Mouse (Mus musculus) frontal cortex, adult 2 months (tissue): ENCODE results near the gene Gjc1. TPM values are rescaled to one million over a fixed set of nuclear protein-coding genes. Genes with fewer than 3 reads are reported as not detected.
A peak's percentile ranks its signal among the peaks of the same experiment; 100 is the strongest.

Experiments used
- DNase-seq, 2 experiments: peaks; one replicate each; pipeline ENCODE4 v3.0.0; 2022; ENCODE audit warnings: low spot score in 1 of 2; ENCODE audit errors: extremely low spot score in 1 of 2
- polyA plus RNA-seq: library from polyadenylated mRNA; depleted of rRNA; stranded (reverse); fragments of >200 nt; gene quantifications from 2 replicates; pipeline ENCODE4 v1.2.3, GENCODE M21; 2012; rRNA removed

Gjc1 gene
- 6.9 and 8.1 TPM in 2 replicates for polyA plus RNA-seq

- DNase-seq = peak in 1 of 2 experiments; percentile 34
Measured at GRCm38 (mm10) chr11:102819021-102819782, at the start of gene Gjc1. Gjc1 (minus strand) TSS chr11:102819700.

DNA sequence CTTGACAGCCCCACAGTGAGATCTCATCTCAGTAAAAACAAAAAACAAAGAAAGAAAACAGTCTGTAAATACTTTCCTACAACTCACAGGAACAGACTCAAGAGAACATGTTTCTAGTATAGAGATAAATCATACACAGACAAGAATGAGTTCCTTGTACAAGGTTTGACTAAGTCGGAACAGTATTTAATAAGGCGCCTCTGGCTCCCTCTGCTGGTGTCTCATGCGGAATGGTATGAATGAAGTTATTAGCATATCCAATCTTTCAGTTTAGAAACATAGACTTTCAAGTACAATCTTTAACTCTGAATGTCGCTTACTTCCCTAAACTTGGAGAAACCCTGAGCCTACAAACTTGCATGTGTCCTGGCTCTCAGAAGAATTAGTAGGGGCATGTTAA, 44.8 kb upstream of the Gjc1 start:
- DNase-seq = peak in 1 of 2 experiments; percentile 87

GRCm38 (mm10) chr11:102859933-102860332, 40.4 kb upstream of the Gjc1 start:
- peak; percentile 51 to 64 for DNase-seq

DNA sequence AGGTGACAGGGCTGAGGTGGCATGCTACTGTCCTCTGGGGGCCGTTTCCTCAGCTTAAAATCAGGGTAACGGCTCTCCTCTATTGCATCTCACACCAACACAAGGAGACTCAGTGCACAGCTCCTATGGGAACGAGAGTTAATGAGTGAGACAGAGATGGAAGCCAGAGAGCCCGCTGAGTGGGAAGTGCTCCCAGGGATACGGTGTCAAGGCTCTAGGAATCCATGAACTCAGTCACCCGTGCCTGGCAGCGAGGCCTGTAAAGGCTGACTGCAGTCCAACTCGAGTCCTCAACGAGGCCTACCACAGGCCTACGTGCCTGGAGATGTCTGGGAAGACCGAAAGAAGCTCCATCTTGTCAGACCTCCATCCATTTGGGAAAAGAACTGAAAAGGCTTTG, 39.5 kb upstream of the Gjc1 start:
- no peak for DNase-seq

DNA sequence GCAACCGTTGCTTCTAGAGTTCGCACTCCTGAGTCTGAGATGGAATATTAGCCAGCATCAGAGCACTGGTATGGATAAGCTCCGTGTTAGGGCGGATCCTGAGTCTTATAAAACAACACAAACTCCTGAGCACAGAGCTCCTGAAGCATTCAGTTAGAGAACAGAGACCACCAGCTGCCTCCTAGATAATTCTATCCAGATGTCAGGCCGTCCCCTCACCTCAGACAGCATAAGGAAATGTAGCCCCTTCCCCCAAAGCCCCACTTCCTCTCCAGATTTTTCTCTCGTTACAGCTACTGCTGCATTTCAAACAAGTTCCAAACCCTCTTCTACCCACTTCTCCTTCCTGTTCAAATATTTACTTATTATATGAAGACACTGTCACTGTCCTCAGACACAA, 36.4 kb upstream of the Gjc1 start:
- no peak for DNase-seq

DNA sequence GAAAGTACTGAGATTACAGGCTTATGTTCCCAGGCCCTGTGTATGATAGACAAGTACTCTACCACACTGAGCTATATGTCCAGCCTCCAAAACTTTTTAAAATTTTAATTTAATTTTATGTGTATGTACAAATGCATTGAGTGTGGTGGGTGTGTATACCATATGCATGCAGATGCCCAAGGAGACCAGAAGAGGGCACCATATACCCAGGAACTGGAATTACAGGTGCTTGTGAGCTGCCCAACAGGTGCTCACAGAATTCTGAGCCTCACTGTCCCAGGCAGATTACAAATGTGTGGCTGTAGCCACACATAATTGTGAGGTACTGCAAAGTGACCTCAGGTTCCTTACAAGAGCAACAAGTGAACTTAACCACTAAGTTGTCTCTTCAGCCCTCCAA, 34.3 kb upstream of the Gjc1 start:
- no peak for DNase-seq

DNA sequence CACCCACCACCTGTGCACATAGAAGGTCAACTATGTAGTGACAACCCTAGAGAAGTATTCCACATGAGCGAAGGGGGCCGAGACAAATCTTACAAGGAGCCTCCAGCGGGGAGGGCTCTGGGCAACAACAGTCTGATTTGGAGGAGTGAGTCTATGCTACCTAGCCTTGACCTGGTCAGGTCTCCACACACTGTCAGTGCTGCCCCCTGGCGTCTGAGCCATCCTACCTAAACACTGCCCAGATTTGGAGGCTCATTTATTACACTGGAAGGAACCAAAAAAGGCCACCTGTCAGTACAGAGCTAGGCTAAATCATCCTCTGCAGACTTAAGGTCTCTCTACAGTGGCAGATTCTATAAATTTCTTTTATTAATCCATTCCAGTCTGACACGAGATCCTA, 32.4 kb upstream of the Gjc1 start:
- DNase-seq = peak in 1 of 2 experiments; percentile 55

- DNase-seq = no peak
Measured at GRCm38 (mm10) chr11:102845926-102846325, 26.4 kb upstream of the Gjc1 start.

GRCm38 (mm10) chr11:102838616-102839150, 19.2 kb upstream of the Gjc1 start:
- no peak for DNase-seq

GRCm38 (mm10) chr11:102838126-102838525, 18.6 kb upstream of the Gjc1 start:
- no peak for DNase-seq

- DNase-seq = no peak
Measured at GRCm38 (mm10) chr11:102837385-102837784, 17.9 kb upstream of the Gjc1 start.

DNA sequence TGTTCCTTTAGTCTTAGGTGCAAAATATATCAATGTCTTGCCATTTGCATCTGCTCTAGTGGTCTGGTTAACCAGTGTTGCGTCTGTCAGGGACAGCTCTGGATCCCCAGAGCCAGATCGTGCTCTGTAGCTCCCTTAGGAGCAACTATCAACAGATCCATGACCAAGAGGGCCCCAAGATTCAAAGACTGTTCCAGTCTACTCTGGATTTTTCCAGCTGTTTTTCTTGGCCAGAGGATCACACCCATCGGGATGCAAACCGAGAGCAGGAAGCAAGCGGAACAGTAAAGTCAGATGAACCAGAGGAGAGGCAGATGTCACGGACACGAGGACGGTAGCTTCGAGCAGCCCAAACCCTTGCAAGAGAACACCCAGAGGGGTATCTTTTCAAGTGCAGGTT, 16.6 kb upstream of the Gjc1 start:
- no peak for DNase-seq

GRCm38 (mm10) chr11:102835549-102835948, 16.0 kb upstream of the Gjc1 start, which contains the start of gene Higd1b:
Higd1b (plus strand) TSS chr11:102835849.
- DNase-seq = no peak

DNA sequence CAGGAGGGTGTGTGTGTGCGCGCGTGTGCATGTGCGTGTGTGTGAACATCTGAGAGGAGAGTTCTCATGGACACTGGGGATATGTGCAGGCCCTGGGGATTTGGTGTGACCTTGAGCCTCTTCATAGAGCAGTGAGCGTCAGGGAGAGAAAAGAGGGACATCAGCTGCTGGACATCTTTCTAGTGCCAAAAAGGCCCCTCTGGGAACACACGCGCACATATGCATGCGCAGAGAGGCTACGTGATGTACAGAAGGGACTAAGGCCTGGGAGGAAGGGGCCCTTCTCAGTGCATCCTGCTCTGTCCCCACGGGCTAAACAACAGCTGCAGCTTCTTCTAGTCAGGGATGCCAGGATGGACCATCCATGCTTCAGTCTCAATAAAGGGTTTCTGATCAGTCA, 14.7 kb upstream of the Gjc1 start:
- DNase-seq = no peak

GRCm38 (mm10) chr11:102832700-102833297, 13.3 kb upstream of the Gjc1 start:
- no peak for DNase-seq

- DNase-seq = no peak
Measured at GRCm38 (mm10) chr11:102830276-102830675, 10.8 kb upstream of the Gjc1 start.

DNA sequence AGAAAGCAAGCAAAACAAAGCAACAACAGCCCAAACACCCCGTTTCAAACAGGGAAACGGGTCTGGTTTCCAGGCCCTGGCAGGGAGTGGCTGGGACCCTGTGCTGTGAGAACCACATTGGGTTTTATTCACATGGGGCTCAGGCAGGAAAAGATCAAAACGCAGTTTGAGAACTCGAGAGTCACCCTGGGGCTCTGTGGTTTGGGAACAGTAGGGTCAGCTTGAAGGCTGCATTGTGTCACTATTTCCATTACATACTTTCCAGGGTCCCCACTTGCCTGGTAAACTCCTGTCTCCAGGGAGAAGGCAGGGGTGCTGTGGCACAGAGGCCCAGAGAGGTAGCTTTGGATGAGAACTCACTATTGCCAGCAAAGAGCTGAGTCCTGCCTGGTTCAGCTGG, 7.6 kb upstream of the Gjc1 start:
- no peak for DNase-seq

GRCm38 (mm10) chr11:102826476-102826875, 7.0 kb upstream of the Gjc1 start:
- DNase-seq = no peak

GRCm38 (mm10) chr11:102821231-102821630, 1.7 kb upstream of the Gjc1 start:
- no peak for DNase-seq

GRCm38 (mm10) chr11:102820432-102820831, 932 bp upstream of the Gjc1 start:
- DNase-seq = no peak

DNA sequence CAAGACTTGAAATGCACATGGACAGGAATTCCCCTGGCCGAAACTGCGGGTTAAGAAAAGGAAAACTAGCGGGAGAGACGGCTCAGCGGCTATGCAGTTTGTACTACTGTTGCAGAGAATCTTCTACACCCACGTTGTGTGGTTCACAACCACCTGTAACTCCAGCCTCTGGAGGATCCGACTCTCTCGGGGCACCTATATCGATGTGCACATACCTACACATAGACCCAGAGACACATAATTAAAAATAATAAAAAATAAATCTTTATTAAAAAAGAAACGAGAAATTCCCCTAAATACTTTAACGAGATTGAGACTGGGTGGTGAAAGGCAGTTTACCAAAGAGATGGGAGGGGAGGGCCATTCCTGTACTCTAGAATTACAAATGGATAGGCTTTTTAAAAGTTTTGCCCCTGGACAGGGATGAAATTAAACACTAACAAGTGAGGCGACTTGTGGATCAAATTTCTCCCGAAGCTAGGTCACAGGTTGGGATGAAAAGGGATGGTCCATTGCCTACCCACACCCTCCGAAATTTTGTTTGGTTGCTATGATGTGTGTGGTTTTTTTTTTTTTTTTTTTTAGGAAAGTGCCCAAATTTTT, 384 bp upstream of the Gjc1 start:
- DNase-seq = peak in 1 of 2 experiments; percentile 27
